Mouse (Mus musculus) stomach, postnatal 0 days (tissue): ENCODE measurements at regions not wholly inside any gene's neighbourhood (a gene's known extent, or its start where the extent isn't known, plus 50 kb on each side); places are given as distances from the start of the nearest gene placed in this dataset.
"Not testable (repeated sequence)": the region's sequence is repeated elsewhere in the genome, so short reads cannot be mapped to it uniquely, and the experiment has no call there.

Experiments used
- CTCF ChIP-seq: IDR thresholded peaks from 2 replicates; pipeline ENCODE4 v1.5.1; 2016; ENCODE audit warnings: antibody characterized with exemption, low read depth, mild to moderate bottlenecking, moderate library complexity
- EP300 ChIP-seq: optimal IDR thresholded peaks from 2 replicates; pipeline ENCODE3; 2016; ENCODE audit warnings: antibody characterized with exemption

DNA sequence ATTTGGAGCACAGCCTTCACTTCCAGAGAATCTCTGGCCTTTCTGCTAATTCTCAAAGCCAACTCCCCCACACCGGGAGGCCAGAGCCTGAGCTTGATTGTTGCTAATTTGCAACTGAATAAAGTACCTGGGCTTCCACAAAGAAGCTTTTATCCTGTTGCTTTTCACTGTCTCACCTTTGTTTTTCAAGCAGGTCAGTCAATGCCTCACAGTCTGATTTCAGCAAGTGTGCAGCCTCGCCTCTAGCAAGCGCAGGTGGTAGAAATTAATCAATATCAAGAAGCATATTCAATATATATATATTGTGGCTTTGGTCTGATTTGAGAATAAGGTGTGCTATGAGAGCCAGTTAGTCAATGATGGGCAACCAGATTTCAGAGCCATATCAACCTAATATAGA lies 282.1 kb downstream of the Aasdhppt start:
- not testable (repeated sequence) for TF ChIP-seq CTCF, EP300
